Mouse (Mus musculus) G1E (cell line): Measurements from ENCODE around the gene Tmem255b. TPM values are rescaled to one million over a fixed set of nuclear protein-coding genes. Genes with fewer than 3 reads are reported as not detected.
A peak's percentile ranks its signal among the peaks of the same experiment; 100 is the strongest.

ENCODE experiments used
- ATAC-seq: 2 replicates; pipeline ENCODE4 v1.8.0; 2016; ENCODE audit warnings: mild to moderate bottlenecking; ENCODE audit not compliant: insufficient number of reproducible peaks, poor library complexity, low FRiP score, severe bottlenecking; ENCODE audit errors: extremely low read depth
- DNase-seq: peaks from one replicate; pipeline ENCODE4 v3.0.0; 2012; ENCODE audit warnings: low spot score
- H3K27me3 ChIP-seq: 2 replicates; pipeline ENCODE4 v1.6.1; 2012; ENCODE audit warnings: mild to moderate bottlenecking, low read length, inconsistent platforms; ENCODE audit not compliant: insufficient read depth
- H3K36me3 ChIP-seq: replicated peaks from 2 replicates; pipeline ENCODE3; 2012; ENCODE audit warnings: mild to moderate bottlenecking, inconsistent platforms
- H3K4me1 ChIP-seq: 2 replicates; pipeline ENCODE4 v1.6.1; 2012; ENCODE audit warnings: low read depth, low read length, inconsistent platforms, mixed read lengths; ENCODE audit not compliant: insufficient read depth
- H3K4me3 ChIP-seq: 2 replicates; pipeline ENCODE4 v1.5.1; 2012; ENCODE audit warnings: low read depth, mild to moderate bottlenecking, inconsistent platforms, low read length, moderate library complexity, mixed read lengths
- H3K9me3 ChIP-seq: replicated peaks from 2 replicates; pipeline ENCODE4 v1.6.1; 2012; ENCODE audit warnings: inconsistent platforms
- CTCF ChIP-seq: IDR thresholded peaks from 2 replicates; pipeline ENCODE4 v1.5.1; 2012; ENCODE audit warnings: low read depth, low read length, inconsistent platforms, mixed read lengths
- GATA1 ChIP-seq: IDR thresholded peaks from 2 replicates; pipeline ENCODE4 v1.6.1; 2012; ENCODE audit warnings: borderline replicate concordance, low read length, inconsistent platforms, mixed read lengths
- GATA2 ChIP-seq: IDR thresholded peaks from 2 replicates; pipeline ENCODE4 v1.6.1; 2012; ENCODE audit warnings: low read depth, low read length, inconsistent platforms, borderline replicate concordance
- POLR2AphosphoS5 ChIP-seq: IDR thresholded peaks from 2 replicates; pipeline ENCODE4 v1.6.1; 2012; ENCODE audit warnings: low read depth, low read length, inconsistent platforms; ENCODE audit not compliant: insufficient replicate concordance
- TAL1 ChIP-seq: conservative IDR thresholded peaks from 2 replicates; pipeline ENCODE4 v1.6.1; 2012; ENCODE audit warnings: low read depth, low read length, inconsistent platforms, mixed read lengths
- polyA plus RNA-seq: library from polyadenylated mRNA; stranded (reverse); fragments of >175 nt; gene quantifications from 2 replicates; pipeline ENCODE4 v1.2.3, GENCODE M21; 2012
- total RNA-seq, 2 experiments: library from RNA; stranded (forward) in 1 of 2; stranded (reverse) in 1 of 2; fragments of 200-1000 nt in 1 of 2; fragments of >200 nt in 1 of 2; fragmentation: Nextera tagmentation in 1 of 2; gene quantifications; 2 replicates each; pipeline ENCODE4 v1.2.3; 2014 to 2017

Gene Tmem255b
- total and polyA plus RNA-seq, 3 experiments: not detected

GRCm38 (mm10) chr8:13451747-13452277, 16.8 kb downstream of the Tmem255b start:
- ATAC-seq: no peak
- DNase-seq: no peak
- no peak for TF ChIP-seq TAL1
- no peak for TF ChIP-seq GATA1
- no peak for TF ChIP-seq GATA2
- no peak for TF ChIP-seq POLR2AphosphoS5
- no peak for TF ChIP-seq CTCF
- peaks cover 7% of the 10 kb centered on the region; the same call in 1 of the 2 replicates for H3K27me3 ChIP-seq
- no peaks in the 10 kb centered on the region for H3K9me3 ChIP-seq
- H3K36me3 ChIP-seq: no peaks in the 10 kb centered on the region
- H3K4me1 ChIP-seq: no peaks in the 10 kb centered on the region
- no peak overlapping the region for H3K4me3 ChIP-seq

- peaks cover 7% of the 10 kb centered on the region; the same call in 1 of the 2 replicates for H3K27me3 ChIP-seq
- TF ChIP-seq GATA2 (no peak), POLR2AphosphoS5 (no peak), TAL1 (no peak), CTCF (no peak), GATA1 (no peak)
- no peaks in the 10 kb centered on the region for H3K9me3 ChIP-seq
- ATAC-seq: no peak
- no peak for DNase-seq
- H3K4me1 ChIP-seq: no peaks in the 10 kb centered on the region
- H3K4me3 ChIP-seq: no peak overlapping the region
- no peaks in the 10 kb centered on the region for H3K36me3 ChIP-seq
Observed at GRCm38 (mm10) chr8:13454341-13455113, 19.5 kb downstream of the Tmem255b start.

GRCm38 (mm10) chr8:13455295-13455694, 20.3 kb downstream of the Tmem255b start:
- Histone ChIP-seq H3K9me3 (no peaks in the 10 kb centered on the region), H3K27me3 (peaks cover 7% of the 10 kb centered on the region; the same call in 1 of the 2 replicates), H3K4me3 (no peak overlapping the region), H3K4me1 (no peaks in the 10 kb centered on the region), H3K36me3 (no peaks in the 10 kb centered on the region)
- ATAC-seq: no peak
- no peak for DNase-seq
- no peak for TF ChIP-seq GATA2
- TF ChIP-seq POLR2AphosphoS5: no peak
- TF ChIP-seq CTCF: no peak
- TF ChIP-seq TAL1: no peak
- no peak for TF ChIP-seq GATA1

- no peak for TF ChIP-seq CTCF
- no peak for TF ChIP-seq TAL1
- TF ChIP-seq GATA1: no peak
- no peak for TF ChIP-seq POLR2AphosphoS5
- no peak for TF ChIP-seq GATA2
- no peak overlapping the region for H3K4me3 ChIP-seq
- H3K4me1 ChIP-seq: no peaks in the 10 kb centered on the region
- H3K9me3 ChIP-seq: no peaks in the 10 kb centered on the region
- H3K36me3 ChIP-seq: no peaks in the 10 kb centered on the region
- ATAC-seq (no peak), DNase-seq (no peak)
- peaks cover 3% of the 10 kb centered on the region for H3K27me3 ChIP-seq
Observed at GRCm38 (mm10) chr8:13459431-13459830, 24.4 kb downstream of the Tmem255b start.

GRCm38 (mm10) chr8:13461085-13461765, 26.2 kb downstream of the Tmem255b start:
- DNase-seq: no peak
- no peaks in the 10 kb centered on the region for H3K4me1 ChIP-seq
- no peaks in the 10 kb centered on the region; the same call in none of the 2 replicates for H3K27me3 ChIP-seq
- TF ChIP-seq GATA2 (no peak), TAL1 (no peak), GATA1 (no peak), POLR2AphosphoS5 (no peak), CTCF (no peak)
- no peaks in the 10 kb centered on the region for H3K9me3 ChIP-seq
- no peak overlapping the region for H3K4me3 ChIP-seq
- no peaks in the 10 kb centered on the region for H3K36me3 ChIP-seq
- no peak for ATAC-seq

GRCm38 (mm10) chr8:13461843-13462242, 26.9 kb downstream of the Tmem255b start:
- H3K36me3 ChIP-seq: no peaks in the 10 kb centered on the region
- no peaks in the 10 kb centered on the region for H3K4me1 ChIP-seq
- ATAC-seq (no peak), DNase-seq (peak; percentile 16)
- no peaks in the 10 kb centered on the region for H3K9me3 ChIP-seq
- no peak overlapping the region for H3K4me3 ChIP-seq
- peaks cover 3% of the 10 kb centered on the region for H3K27me3 ChIP-seq
- TF ChIP-seq TAL1: no peak
- TF ChIP-seq POLR2AphosphoS5: no peak
- peak; percentile 76; the same call in 1 of the 2 replicates for TF ChIP-seq CTCF
